Mouse (Mus musculus): ENCODE results near the gene Cdc37.

Gene Cdc37

DNA sequence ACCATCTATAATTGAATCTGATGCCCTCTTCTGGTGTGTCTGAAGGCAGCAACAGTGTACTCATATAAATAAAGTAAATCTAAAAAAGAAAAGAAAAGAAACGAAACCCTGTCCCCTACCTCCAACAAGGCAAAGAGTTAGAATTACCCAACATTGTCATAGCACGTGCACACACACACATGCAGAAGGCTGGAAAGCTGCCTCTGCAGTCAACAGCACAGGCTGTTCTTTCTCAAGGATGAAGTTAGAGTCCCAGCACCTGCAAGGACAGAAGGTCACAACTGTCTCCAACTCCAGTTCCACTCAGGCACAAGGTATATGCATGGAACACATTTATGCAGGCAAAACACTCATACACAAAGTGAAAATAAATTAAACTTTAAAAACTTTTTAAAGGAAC lies 47.7 kb downstream of the Cdc37 start:
- DNase-seq (ENCODE audit: inconsistent age in 2 of 2, low spot score in 1 of 2): peak in 1 of 2 experiments; percentile 75

DNA sequence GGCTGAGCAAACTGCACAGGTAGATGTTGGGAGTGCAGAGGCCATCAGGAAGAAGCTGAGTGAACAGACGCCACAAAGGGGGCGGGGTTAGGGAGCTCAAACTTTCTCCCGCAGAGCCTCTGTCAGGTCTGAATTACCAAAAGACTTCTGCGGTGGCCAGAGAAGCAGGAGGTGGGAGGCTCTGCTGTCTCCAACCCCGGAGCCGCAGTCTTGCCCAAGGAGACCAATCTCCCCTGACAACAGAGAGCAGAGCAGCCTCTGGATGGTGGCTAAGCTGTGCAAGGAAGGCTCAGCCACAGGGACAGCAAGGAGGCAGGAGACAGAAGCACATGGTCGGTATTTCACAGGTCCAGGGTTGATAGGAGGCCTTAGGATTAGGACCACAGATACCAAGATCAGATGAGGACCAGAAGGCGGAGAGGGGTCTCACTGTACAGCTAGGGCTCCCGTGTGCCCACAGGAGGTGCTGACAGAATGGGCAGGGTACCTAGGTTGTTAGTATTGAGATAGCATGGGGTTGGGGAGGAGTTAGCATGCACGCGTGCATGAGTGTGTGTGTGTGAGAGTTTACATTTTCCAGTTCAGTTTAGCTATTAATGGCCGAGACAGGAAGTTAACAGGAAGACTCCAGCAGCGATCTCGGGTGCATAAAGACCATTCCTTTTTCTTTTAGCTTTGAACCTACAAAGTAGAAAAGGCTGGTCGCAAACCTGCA lies 49.2 kb downstream of the Cdc37 start:
- no peak for DNase-seq (ENCODE audit: inconsistent age in 2 of 2, low spot score in 1 of 2)

DNA sequence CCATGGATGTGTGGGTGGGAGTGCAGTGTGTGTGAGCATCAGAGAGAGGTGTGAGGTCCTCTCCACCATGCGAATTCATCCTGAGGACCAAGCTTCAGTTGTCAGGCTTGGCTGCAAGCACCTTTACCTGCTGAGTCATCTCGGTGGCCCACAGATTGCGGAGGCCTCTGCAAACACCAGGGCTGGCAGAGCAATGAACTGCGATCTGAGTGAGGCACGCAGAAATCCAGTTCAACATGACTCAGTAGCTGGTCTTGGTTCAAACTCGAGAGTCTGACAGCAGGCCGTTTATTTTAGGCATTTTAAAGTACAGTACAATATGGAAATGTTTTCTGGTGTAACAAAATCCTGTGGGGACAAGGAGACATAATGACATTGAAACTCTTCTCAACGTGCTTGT lies 52.0 kb downstream of the Cdc37 start:
- peak; percentile 54 to 66 for DNase-seq (ENCODE audit: inconsistent age in 2 of 2, low spot score in 1 of 2)

DNA sequence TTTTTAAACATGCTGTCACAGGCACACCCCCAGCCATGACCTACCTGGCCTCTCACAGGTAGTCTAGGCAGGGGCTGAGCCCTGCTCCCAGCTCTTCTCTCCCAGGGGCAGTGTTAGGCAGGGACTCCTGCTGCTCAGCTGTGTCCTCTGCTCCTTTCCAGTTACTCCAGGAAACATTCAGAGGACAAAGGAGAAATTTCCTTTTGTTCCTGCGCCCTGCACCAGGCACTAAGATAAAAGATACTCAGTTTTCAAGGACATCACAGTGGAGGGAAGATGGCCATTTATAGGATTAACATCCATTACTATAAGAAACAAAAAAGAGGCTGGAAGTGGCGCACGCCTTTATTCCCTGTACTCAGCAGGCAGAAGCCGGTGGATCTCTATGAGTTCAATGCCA lies 53.8 kb downstream of the Cdc37 start:
- no peak for DNase-seq (ENCODE audit: inconsistent age in 2 of 2, low spot score in 1 of 2)

DNA sequence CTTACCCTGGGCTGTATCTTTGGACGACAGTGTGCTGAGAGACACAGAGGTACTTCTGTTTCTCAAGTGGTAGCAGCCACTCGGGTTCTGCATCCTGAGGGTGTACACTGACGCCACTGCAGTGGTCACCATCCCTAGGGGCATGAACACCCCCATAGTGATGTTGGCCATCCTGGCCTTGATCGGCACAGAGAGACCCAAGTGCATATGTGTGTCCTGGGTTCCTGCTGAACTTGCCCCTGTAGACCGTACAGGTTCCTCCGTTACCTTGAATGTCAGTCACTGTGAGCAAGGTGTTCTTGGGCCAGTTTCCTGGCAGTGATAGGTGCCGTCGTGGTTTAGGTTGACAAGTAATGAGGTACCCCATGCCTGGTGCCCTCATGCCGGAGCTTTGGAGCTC lies 56.4 kb downstream of the Cdc37 start:
- DNase-seq (ENCODE audit: inconsistent age in 2 of 2, low spot score in 1 of 2): no peak

DNA sequence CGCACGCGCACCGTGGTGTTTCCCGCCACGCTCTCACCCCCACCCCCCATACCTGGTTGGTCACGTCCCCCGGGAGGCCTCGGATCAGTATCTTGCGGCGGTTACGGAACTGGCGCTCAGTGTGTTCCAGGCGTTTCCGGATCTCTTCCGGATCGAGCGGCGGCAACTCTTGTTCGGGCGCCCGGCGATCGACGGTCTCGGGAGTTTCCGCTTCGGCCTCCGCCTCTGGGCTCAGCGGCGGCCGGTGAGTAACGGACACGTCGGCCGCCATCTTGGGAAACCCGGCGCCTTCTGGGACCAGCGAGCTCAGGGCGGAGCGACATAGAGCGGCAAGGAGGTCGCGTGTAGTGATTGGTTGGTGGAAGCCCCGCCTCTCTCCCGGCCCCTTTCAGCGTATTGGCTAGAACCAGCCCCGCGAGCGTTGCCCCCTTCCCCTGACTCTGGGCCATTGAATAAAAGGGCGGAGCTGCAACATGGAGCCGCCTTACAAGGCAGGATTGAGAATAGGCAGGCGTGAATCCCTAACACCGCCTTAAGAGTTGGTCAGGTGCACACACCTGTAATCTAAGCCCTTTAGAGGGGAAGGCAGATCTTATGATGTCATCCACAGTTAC lies 58.0 kb downstream of the Cdc37 start, which contains the start of the genes Gm38431 and Raver1:
Gene Gm38431, minus strand, starts transcription at position 291 of the 614 bp plus-strand sequence.
Gene Raver1, minus strand, starts transcription at position 302 of the 614 bp plus-strand sequence.
- DNase-seq (ENCODE audit: inconsistent age in 2 of 2, low spot score in 1 of 2): peak; percentile 98 to 99

DNA sequence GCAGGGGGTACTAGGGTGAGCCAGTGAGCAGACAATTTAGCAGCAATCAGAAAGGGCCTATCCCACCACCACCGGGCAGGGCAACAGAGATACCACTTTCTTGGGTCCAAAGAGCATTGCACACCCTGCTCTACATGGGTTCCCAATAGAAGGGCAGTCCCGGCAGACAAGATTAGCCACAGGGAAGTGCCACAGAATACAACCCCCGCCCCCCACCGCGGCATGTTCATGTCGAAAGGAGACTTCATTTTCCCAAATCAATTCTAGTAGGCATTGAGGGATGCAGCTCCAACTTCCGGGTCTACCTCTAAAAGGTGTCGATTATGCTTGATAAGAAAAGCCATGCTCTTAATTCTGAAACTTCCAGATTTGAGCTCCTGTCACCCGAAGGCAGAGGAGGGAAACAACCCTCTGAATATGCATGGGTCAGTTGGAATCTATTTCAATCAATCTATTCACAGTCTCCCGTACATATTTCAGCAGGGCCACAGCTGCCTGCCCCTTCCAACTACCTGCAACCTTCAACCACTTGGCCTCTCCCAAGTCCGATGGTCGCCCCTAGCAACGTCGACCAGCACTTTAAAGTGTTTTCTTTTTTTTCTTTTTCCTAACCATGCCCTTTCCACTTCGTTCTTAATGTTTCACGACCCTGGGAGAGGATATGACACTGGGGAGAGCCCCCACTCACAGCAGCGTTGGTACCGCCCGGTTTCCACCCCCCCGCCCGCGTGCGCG lies 58.6 kb downstream of the Cdc37 start:
- DNase-seq (ENCODE audit: inconsistent age in 2 of 2, low spot score in 1 of 2): no peak

DNA sequence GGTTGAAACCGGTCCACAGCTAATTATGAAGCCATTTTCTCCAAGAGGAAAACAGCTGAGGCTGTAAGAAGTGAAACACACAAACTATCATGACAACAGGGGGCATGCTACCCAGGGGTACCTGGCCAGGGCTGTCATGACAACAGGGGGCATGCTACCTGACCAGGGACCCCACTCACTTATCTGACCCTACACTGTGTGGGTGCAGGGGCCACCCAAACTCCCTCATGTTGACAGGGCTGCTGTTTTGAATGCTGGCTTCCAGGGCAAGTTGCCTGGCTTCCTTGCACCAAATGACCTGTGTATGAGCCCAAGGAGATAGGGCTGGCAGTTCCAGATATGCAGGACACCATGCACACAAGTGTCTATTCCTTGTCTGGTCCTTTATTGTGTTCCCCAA lies 59.2 kb downstream of the Cdc37 start:
- no peak for DNase-seq (ENCODE audit: inconsistent age in 2 of 2, low spot score in 1 of 2)

DNA sequence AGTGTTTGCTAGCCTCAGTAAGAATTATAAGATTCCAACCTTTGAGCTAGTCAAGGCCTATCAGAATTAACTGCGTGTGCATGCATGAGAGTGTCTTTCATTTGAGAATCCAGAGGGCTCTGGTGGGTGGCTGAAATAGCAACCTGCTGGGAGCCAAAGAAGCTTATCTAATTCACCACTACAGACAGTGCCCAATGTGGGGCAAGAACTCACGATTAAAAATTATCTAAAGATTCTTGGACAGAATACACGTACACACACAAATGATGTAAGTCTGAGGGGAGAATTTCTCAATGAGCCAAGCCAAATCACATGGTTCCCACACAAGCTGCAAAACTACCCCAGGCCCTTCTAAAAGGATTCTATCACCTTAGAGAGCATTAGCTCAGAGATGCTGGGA lies 66.5 kb downstream of the Cdc37 start:
- DNase-seq (ENCODE audit: inconsistent age in 2 of 2, low spot score in 1 of 2): no peak

All from adrenal gland, adult (tissue).